Mouse (Mus musculus) ES-Bruce4 (cell line): Measurements from ENCODE around the gene C2cd2. TPM values are rescaled to one million over a fixed set of nuclear protein-coding genes. Genes with fewer than 3 reads are reported as not detected.
A peak's percentile ranks its signal among the peaks of the same experiment; 100 is the strongest.
"Not testable (repeated sequence)": the region's sequence is repeated elsewhere in the genome, so short reads cannot be mapped to it uniquely, and the experiment has no call there.

ENCODE experiments used
- H3K27ac ChIP-seq: 2 replicates; pipeline ENCODE4 v1.5.1; 2012; ENCODE audit warnings: low read length, inconsistent platforms; ENCODE audit not compliant: insufficient read depth
- H3K27me3 ChIP-seq: 2 replicates; pipeline ENCODE4 v1.6.1; 2012; ENCODE audit warnings: mild to moderate bottlenecking, low read length, inconsistent platforms; ENCODE audit not compliant: control insufficient read depth, poor library complexity, insufficient read depth, severe bottlenecking
- H3K36me3 ChIP-seq: 2 replicates; pipeline ENCODE4 v1.6.1; 2012; ENCODE audit warnings: inconsistent platforms, mild to moderate bottlenecking, low read length, moderate library complexity; ENCODE audit not compliant: control insufficient read depth, poor library complexity, insufficient read depth, severe bottlenecking
- H3K4me1 ChIP-seq: one replicate; pipeline ENCODE4 v1.8.1; 2011; ENCODE audit warnings: low read length; ENCODE audit not compliant: control insufficient read depth, insufficient read depth
- H3K4me3 ChIP-seq: 2 replicates; pipeline ENCODE4 v1.5.1; 2011; ENCODE audit warnings: low read depth, mild to moderate bottlenecking, low read length
- H3K9ac ChIP-seq: 2 replicates; pipeline ENCODE4 v1.6.1; 2012; ENCODE audit warnings: low read depth, mild to moderate bottlenecking, inconsistent platforms; ENCODE audit not compliant: poor library complexity, severe bottlenecking
- H3K9me3 ChIP-seq: replicated peaks from 2 replicates; pipeline ENCODE4 v1.6.1; 2012; ENCODE audit warnings: mild to moderate bottlenecking, low read length, inconsistent platforms; ENCODE audit not compliant: control insufficient read depth, poor library complexity, insufficient read depth, severe bottlenecking
- CTCF ChIP-seq: IDR thresholded peaks from one replicate; pipeline ENCODE4 v1.8.1; 2011; ENCODE audit warnings: low read depth, low read length
- EP300 ChIP-seq: IDR thresholded peaks from 2 replicates; pipeline ENCODE4 v1.6.1; 2011; ENCODE audit warnings: low read depth, low read length; ENCODE audit not compliant: insufficient read depth
- POLR2A ChIP-seq: IDR thresholded peaks from one replicate; pipeline ENCODE4 v1.8.1; 2011; ENCODE audit warnings: low read length; ENCODE audit not compliant: insufficient read depth
- polyA plus RNA-seq: library from polyadenylated mRNA; stranded (reverse); fragments of >200 nt; gene quantifications from 2 replicates; pipeline ENCODE4 v1.2.4, GENCODE M21; 2011; ENCODE audit warnings: low read depth; ENCODE audit not compliant: missing spikeins, insufficient read depth, insufficient read length

C2cd2 gene
- polyA plus RNA-seq: 14.7 and 15.6 TPM in 2 replicates

- TF ChIP-seq POLR2A (peak; percentile 88), EP300 (0 out of 2 replicates have a peak, but pooled peaks have one; percentile 5), CTCF (no peak)
- peak within 1 kb of the TSS; percentile 79 for H3K9ac ChIP-seq
- 0 out of 2 replicates have a peak, but pooled peaks cover 3% of the 10 kb centered on the region for H3K36me3 ChIP-seq
- H3K9me3 ChIP-seq: no peaks in the 10 kb centered on the region
- H3K27me3 ChIP-seq: no peaks in the 10 kb centered on the region
- H3K27ac ChIP-seq: peak within 1 kb of the TSS; percentile 84
- H3K4me1 ChIP-seq: no peaks in the 10 kb centered on the region
- peak within 1 kb of the TSS; percentile 75 for H3K4me3 ChIP-seq
Measured at GRCm38 (mm10) chr16:97962151-97962948, at the start of gene C2cd2, which contains the start of gene Zbtb21. Gene C2cd2, minus strand, starts transcription at chr16:97962598. Gene Zbtb21, minus strand, starts transcription at chr16:97962622.

- not testable (repeated sequence) for H3K4me1 ChIP-seq, H3K9me3 ChIP-seq, H3K27me3 ChIP-seq, H3K27ac ChIP-seq, H3K36me3 ChIP-seq
- peak overlapping the region; percentile 76 for H3K4me3 ChIP-seq
- H3K9ac ChIP-seq: peak overlapping the region; percentile 30
Measured at GRCm38 (mm10) chr16:97997383-97997731, 35.0 kb upstream of the C2cd2 start.

GRCm38 (mm10) chr16:97996616-97997382 is 34.4 kb upstream of the C2cd2 start, which contains the start of gene B230307C23Rik:
Gene B230307C23Rik, plus strand, starts transcription at chr16:97997315.
- TF ChIP-seq CTCF (no peak), POLR2A (no peak), EP300 (no peak)
- 0 out of 2 replicates have a peak, but pooled peaks cover 2% of the 10 kb centered on the region for H3K9me3 ChIP-seq
- H3K27me3 ChIP-seq: no peaks in the 10 kb centered on the region; the same call in 1 of the 2 replicates
- peak within 1 kb of the TSS; percentile 76 for H3K4me3 ChIP-seq
- no peaks in the 10 kb centered on the region for H3K36me3 ChIP-seq
- peak within 1 kb of the TSS; percentile 30 for H3K9ac ChIP-seq
- H3K4me1 ChIP-seq: peaks cover 3% of the 10 kb centered on the region
- peak within 1 kb of the TSS; percentile 89 for H3K27ac ChIP-seq

- 0 out of 2 replicates have a peak overlapping the region, but pooled peaks have one; percentile 1 for H3K4me3 ChIP-seq
- H3K27ac ChIP-seq: peak overlapping the region; percentile 89
- H3K9ac ChIP-seq: 0 out of 2 replicates have a peak overlapping the region, but pooled peaks have one; percentile 30
- H3K9me3 ChIP-seq: 0 out of 2 replicates have a peak, but pooled peaks cover 2% of the 10 kb centered on the region
- no peaks in the 10 kb centered on the region; the same call in 1 of the 2 replicates for H3K27me3 ChIP-seq
- no peaks in the 10 kb centered on the region for H3K36me3 ChIP-seq
- no peak for TF ChIP-seq CTCF
- no peak for TF ChIP-seq POLR2A
- TF ChIP-seq EP300: no peak
- peaks cover 3% of the 10 kb centered on the region for H3K4me1 ChIP-seq
Measured at GRCm38 (mm10) chr16:97995849-97996615, 33.6 kb upstream of the C2cd2 start.

GRCm38 (mm10) chr16:97992477-97992876 is 30.1 kb upstream of the C2cd2 start:
- H3K27me3 ChIP-seq, H3K9ac ChIP-seq, H3K9me3 ChIP-seq, H3K27ac ChIP-seq, H3K4me1 ChIP-seq, H3K4me3 ChIP-seq, H3K36me3 ChIP-seq: not testable (repeated sequence)
